Mouse (Mus musculus): ENCODE results near the gene Ldhc.
A peak's percentile ranks its signal among the peaks of the same experiment; 100 is the strongest.
"Not testable (repeated sequence)": the region's sequence is repeated elsewhere in the genome, so short reads cannot be mapped to it uniquely, and the experiment has no call there.

Gene Ldhc

GRCm38 (mm10) chr7:46843576-46843975 is 17.4 kb upstream of the Ldhc start:
- no peak for DNase-seq

- peak; percentile 97 for DNase-seq
These were observed 15.6 kb upstream of the Ldhc start for GRCm38 (mm10) chr7:46845211-46845977.

GRCm38 (mm10) chr7:46845978-46846485 is 15.0 kb upstream of the Ldhc start:
- DNase-seq: peak; percentile 21

- DNase-seq: peak; percentile 53
These were observed 14.3 kb upstream of the Ldhc start for GRCm38 (mm10) chr7:46846486-46847244.

- DNase-seq: no peak
These were observed 11.7 kb upstream of the Ldhc start for GRCm38 (mm10) chr7:46849287-46849686.

GRCm38 (mm10) chr7:46851026-46851425 is 10.0 kb upstream of the Ldhc start:
- no peak for DNase-seq

GRCm38 (mm10) chr7:46852666-46853065 is 8.3 kb upstream of the Ldhc start:
- DNase-seq: no peak

GRCm38 (mm10) chr7:46853365-46853764 is 7.6 kb upstream of the Ldhc start:
- no peak for DNase-seq

- DNase-seq: no peak
These were observed 5.0 kb upstream of the Ldhc start for GRCm38 (mm10) chr7:46855866-46856560.

- DNase-seq: no peak
These were observed 3.6 kb upstream of the Ldhc start for GRCm38 (mm10) chr7:46857436-46857835.

- DNase-seq: no peak
These were observed 2.0 kb upstream of the Ldhc start for GRCm38 (mm10) chr7:46859031-46859430.

- DNase-seq: no peak
These were observed 11.0 kb downstream of the Ldhc start for GRCm38 (mm10) chr7:46871988-46872387.

GRCm38 (mm10) chr7:46876841-46877240 is 15.8 kb downstream of the Ldhc start:
- no peak for DNase-seq

- DNase-seq: no peak
These were observed 16.3 kb downstream of the Ldhc start for GRCm38 (mm10) chr7:46877255-46877654.

- DNase-seq: peak; percentile 19
These were observed 18.8 kb downstream of the Ldhc start for GRCm38 (mm10) chr7:46879851-46880250.

GRCm38 (mm10) chr7:46880992-46881391 is 20.0 kb downstream of the Ldhc start:
- DNase-seq: no peak

- DNase-seq: not testable (repeated sequence)
These were observed 20.9 kb downstream of the Ldhc start for GRCm38 (mm10) chr7:46881941-46882340.

GRCm38 (mm10) chr7:46883304-46883703 is 22.3 kb downstream of the Ldhc start:
- DNase-seq: no peak

GRCm38 (mm10) chr7:46895511-46895910 is 34.5 kb downstream of the Ldhc start:
- no peak for DNase-seq

- no peak for DNase-seq
These were observed 38.3 kb downstream of the Ldhc start for GRCm38 (mm10) chr7:46899343-46899742.

- no peak for DNase-seq
These were observed 50.2 kb downstream of the Ldhc start for GRCm38 (mm10) chr7:46911250-46911649.

- DNase-seq: no peak
These were observed 55.4 kb downstream of the Ldhc start for GRCm38 (mm10) chr7:46916376-46916775.

- DNase-seq: no peak
These were observed 57.8 kb downstream of the Ldhc start for GRCm38 (mm10) chr7:46918678-46919371.

Data from right cerebral cortex, postnatal 14 days (tissue).